Mouse (Mus musculus): Measurements from ENCODE around the gene Gp1bb. TPM values are rescaled to one million over a fixed set of nuclear protein-coding genes. Genes with fewer than 3 reads are reported as not detected.

Gp1bb gene
- total and polyA plus RNA-seq, 2 experiments from 2014 or later: 2.1 to 3.0 TPM

GRCm38 (mm10) chr16:18620601-18621361 is 1.4 kb downstream of the Gp1bb start:
- Histone ChIP-seq H3K27ac (ENCODE audit: low read depth) (no peak overlapping the region), H3K27me3 (ENCODE audit: control insufficient read depth, insufficient read depth, low read length) (peaks cover 96% of the 10 kb centered on the region), H3K36me3 (replicated peaks; ENCODE audit: control insufficient read depth, insufficient read depth, low read length) (no peaks in the 10 kb centered on the region), H3K9ac (replicated peaks; ENCODE audit: low read depth, low read length) (no peak overlapping the region), H3K9me3 (replicated peaks; ENCODE audit: control insufficient read depth, low read length) (no peaks in the 10 kb centered on the region), H3K4me3 (ENCODE audit: low read depth, low read length) (peak overlapping the region; percentile 47), H3K4me2 (ENCODE audit: low read depth, low read length) (peak overlapping the region; percentile 78), H3K4me1 (ENCODE audit: control insufficient read depth, insufficient read depth) (0 out of 2 replicates have a peak, but pooled peaks cover 5% of the 10 kb centered on the region)
- TF ChIP-seq EP300 (IDR thresholded peaks at IDR 0.05; ENCODE audit: low read depth): no peak
- no peak for TF ChIP-seq CTCF (IDR thresholded peaks at IDR 0.05; ENCODE audit: low read depth)
- WGBS: under 1% methylated on average over 68 of the region's 74 CpGs
- DNase-seq (ENCODE audit: low spot score): no peak
- peak; percentile 6; the same call in 1 of the 2 replicates for ATAC-seq (ENCODE audit: insufficient read depth, low read depth)

DNA sequence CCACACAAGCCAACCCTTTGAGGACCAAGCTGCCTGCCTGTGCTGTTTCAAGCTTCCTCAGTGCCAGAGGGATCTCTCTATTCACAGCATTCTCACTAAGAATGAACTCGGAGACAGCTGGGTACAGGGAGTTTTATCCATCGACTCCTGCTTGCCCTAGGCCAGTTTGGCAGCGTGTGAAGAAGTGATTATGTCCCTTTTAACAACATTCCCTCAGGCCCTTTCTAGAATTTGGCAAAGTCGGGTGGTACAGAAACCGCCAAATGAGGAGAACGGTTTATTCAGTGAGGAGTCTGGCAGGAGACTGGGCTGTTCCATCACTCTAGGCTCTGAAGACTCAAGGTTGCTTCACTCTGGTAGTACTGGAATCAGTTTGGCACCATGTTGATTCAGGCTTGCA is 2.0 kb downstream of the Gp1bb start:
- Histone ChIP-seq H3K4me1 (ENCODE audit: control insufficient read depth, insufficient read depth) (0 out of 2 replicates have a peak, but pooled peaks cover 5% of the 10 kb centered on the region), H3K4me2 (ENCODE audit: low read depth, low read length) (peak overlapping the region; percentile 78; the same call in 1 of the 2 replicates), H3K9me3 (replicated peaks; ENCODE audit: control insufficient read depth, low read length) (no peaks in the 10 kb centered on the region), H3K36me3 (replicated peaks; ENCODE audit: control insufficient read depth, insufficient read depth, low read length) (no peaks in the 10 kb centered on the region), H3K27me3 (ENCODE audit: control insufficient read depth, insufficient read depth, low read length) (peaks cover 93% of the 10 kb centered on the region), H3K27ac (ENCODE audit: low read depth) (no peak overlapping the region), H3K4me3 (ENCODE audit: low read depth, low read length) (peak overlapping the region; percentile 47), H3K9ac (replicated peaks; ENCODE audit: low read depth, low read length) (no peak overlapping the region)
- no peak for ATAC-seq (ENCODE audit: insufficient read depth, low read depth)
- TF ChIP-seq CTCF (IDR thresholded peaks at IDR 0.05; ENCODE audit: low read depth) (no peak), EP300 (IDR thresholded peaks at IDR 0.05; ENCODE audit: low read depth) (no peak)
- 42% methylated on average over 6 of the region's 6 CpGs for WGBS
- DNase-seq (ENCODE audit: low spot score): no peak

DNA sequence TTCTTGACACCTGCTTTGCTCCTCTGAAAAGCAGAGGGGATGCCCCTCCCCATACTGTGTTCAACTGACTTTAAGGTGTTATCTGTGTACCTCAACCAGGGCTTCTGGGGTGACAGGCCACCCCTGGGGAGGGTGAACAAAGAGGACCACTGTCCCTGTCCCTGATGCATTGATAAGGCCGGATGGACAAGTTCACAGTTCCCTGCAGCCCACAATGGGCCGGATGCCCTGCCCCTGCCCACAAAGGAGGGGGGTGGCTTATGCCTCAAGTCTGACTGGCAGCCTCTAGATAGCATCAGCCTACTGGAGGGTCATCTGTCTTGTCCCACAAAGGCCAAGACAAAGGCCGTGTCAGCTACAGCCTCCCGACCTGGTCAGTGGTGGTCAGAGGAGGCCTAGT is 3.1 kb downstream of the Gp1bb start:
- H3K4me1 ChIP-seq (ENCODE audit: control insufficient read depth, insufficient read depth): 0 out of 2 replicates have a peak, but pooled peaks cover 5% of the 10 kb centered on the region
- no peaks in the 10 kb centered on the region for H3K9me3 ChIP-seq (replicated peaks; ENCODE audit: control insufficient read depth, low read length)
- no peak overlapping the region for H3K9ac ChIP-seq (replicated peaks; ENCODE audit: low read depth, low read length)
- TF ChIP-seq EP300 (IDR thresholded peaks at IDR 0.05; ENCODE audit: low read depth) (no peak), CTCF (IDR thresholded peaks at IDR 0.05; ENCODE audit: low read depth) (no peak)
- no peak for DNase-seq (ENCODE audit: low spot score)
- WGBS: 68% methylated on average over 4 of the region's 4 CpGs
- no peak for ATAC-seq (ENCODE audit: insufficient read depth, low read depth)
- H3K27me3 ChIP-seq (ENCODE audit: control insufficient read depth, insufficient read depth, low read length): peaks cover 88% of the 10 kb centered on the region
- H3K4me3 ChIP-seq (ENCODE audit: low read depth, low read length): no peak overlapping the region
- H3K4me2 ChIP-seq (ENCODE audit: low read depth, low read length): no peak overlapping the region
- no peaks in the 10 kb centered on the region for H3K36me3 ChIP-seq (replicated peaks; ENCODE audit: control insufficient read depth, insufficient read depth, low read length)
- no peak overlapping the region for H3K27ac ChIP-seq (ENCODE audit: low read depth)

GRCm38 (mm10) chr16:18618297-18618696 is 3.9 kb downstream of the Gp1bb start:
- H3K27ac ChIP-seq (ENCODE audit: low read depth): no peak overlapping the region
- H3K27me3 ChIP-seq (ENCODE audit: control insufficient read depth, insufficient read depth, low read length): peaks cover 80% of the 10 kb centered on the region
- H3K4me2 ChIP-seq (ENCODE audit: low read depth, low read length): no peak overlapping the region
- no peaks in the 10 kb centered on the region for H3K36me3 ChIP-seq (replicated peaks; ENCODE audit: control insufficient read depth, insufficient read depth, low read length)
- no peak overlapping the region for H3K4me3 ChIP-seq (ENCODE audit: low read depth, low read length)
- DNase-seq (ENCODE audit: low spot score) (no peak), ATAC-seq (ENCODE audit: insufficient read depth, low read depth) (no peak)
- no peak for TF ChIP-seq CTCF (IDR thresholded peaks at IDR 0.05; ENCODE audit: low read depth)
- no peak for TF ChIP-seq EP300 (IDR thresholded peaks at IDR 0.05; ENCODE audit: low read depth)
- WGBS: 63% methylated on average over 2 of the region's 2 CpGs
- H3K4me1 ChIP-seq (ENCODE audit: control insufficient read depth, insufficient read depth): 0 out of 2 replicates have a peak, but pooled peaks cover 5% of the 10 kb centered on the region
- H3K9ac ChIP-seq (replicated peaks; ENCODE audit: low read depth, low read length): no peak overlapping the region
- no peaks in the 10 kb centered on the region for H3K9me3 ChIP-seq (replicated peaks; ENCODE audit: control insufficient read depth, low read length)

GRCm38 (mm10) chr16:18617370-18618065 is 4.7 kb downstream of the Gp1bb start:
- peaks cover 72% of the 10 kb centered on the region for H3K27me3 ChIP-seq (ENCODE audit: control insufficient read depth, insufficient read depth, low read length)
- H3K4me2 ChIP-seq (ENCODE audit: low read depth, low read length): peak overlapping the region; percentile 34; the same call in 1 of the 2 replicates
- DNase-seq (ENCODE audit: low spot score) (peak; percentile 68), ATAC-seq (ENCODE audit: insufficient read depth, low read depth) (peak; percentile 47)
- no peaks in the 10 kb centered on the region for H3K9me3 ChIP-seq (replicated peaks; ENCODE audit: control insufficient read depth, low read length)
- no peak overlapping the region for H3K9ac ChIP-seq (replicated peaks; ENCODE audit: low read depth, low read length)
- no peak overlapping the region for H3K4me3 ChIP-seq (ENCODE audit: low read depth, low read length)
- 0 out of 2 replicates have a peak, but pooled peaks cover 5% of the 10 kb centered on the region for H3K4me1 ChIP-seq (ENCODE audit: control insufficient read depth, insufficient read depth)
- 2% methylated on average over 27 of the region's 27 CpGs for WGBS
- no peaks in the 10 kb centered on the region for H3K36me3 ChIP-seq (replicated peaks; ENCODE audit: control insufficient read depth, insufficient read depth, low read length)
- no peak for TF ChIP-seq EP300 (IDR thresholded peaks at IDR 0.05; ENCODE audit: low read depth)
- TF ChIP-seq CTCF (IDR thresholded peaks at IDR 0.05; ENCODE audit: low read depth): peak; percentile 96
- H3K27ac ChIP-seq (ENCODE audit: low read depth): no peak overlapping the region

All from heart, postnatal 0 days (tissue).